Mouse (Mus musculus) frontal cortex, postnatal 10 days (tissue): ENCODE data around the gene Trpd52l3.
"Not testable (repeated sequence)": the region's sequence is repeated elsewhere in the genome, so short reads cannot be mapped to it uniquely, and the experiment has no call there.

Experiments
- DNase-seq, 2 experiments: peaks; one replicate each; pipeline ENCODE4 v3.0.0; 2022; ENCODE audit warnings: low spot score in 2 of 2, mixed read lengths in 1 of 2

Gene Trpd52l3

DNA sequence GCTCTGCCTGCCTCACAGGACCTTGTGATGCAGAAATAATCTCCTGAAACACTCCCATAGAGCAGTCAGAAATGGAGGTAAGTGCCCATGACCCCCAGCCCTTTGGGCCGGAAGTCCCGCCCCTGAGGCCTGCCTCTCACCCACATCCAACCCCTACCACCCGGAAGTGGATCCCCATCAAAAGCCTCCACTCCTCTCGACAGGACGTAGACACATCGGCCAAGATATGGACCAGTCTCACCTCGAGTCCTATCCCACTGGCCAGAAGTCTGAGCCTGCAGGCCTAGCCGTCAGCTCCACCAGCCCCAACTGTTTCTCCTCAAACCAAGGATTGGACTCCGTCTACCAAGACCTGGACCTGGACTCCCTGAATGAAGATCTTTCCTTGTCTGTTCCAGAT lies at the start of gene Trpd52l3:
Trpd52l3 (plus strand) TSS at position 170 of the 400 bp plus-strand sequence.
- DNase-seq = no peak

DNA sequence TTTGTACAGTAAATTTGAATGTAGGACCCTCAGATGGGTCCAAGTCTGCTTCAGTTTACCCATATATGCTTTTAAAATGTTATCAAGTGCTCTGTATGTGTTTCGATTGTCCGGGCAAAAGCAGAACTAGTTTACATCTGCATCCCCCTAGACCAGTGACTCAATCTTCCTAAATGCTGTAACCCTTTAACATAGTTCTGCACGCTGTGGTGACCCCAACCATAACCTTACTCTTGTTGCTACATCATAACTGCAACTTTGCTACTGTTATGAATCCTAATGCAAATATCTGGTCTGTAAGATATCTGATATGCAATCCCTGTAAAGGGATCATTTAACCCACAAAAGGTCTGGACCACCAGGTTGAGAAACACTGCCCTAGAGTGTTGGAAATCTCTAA lies 49.8 kb upstream of the Trpd52l3 start:
- no peak for DNase-seq

DNA sequence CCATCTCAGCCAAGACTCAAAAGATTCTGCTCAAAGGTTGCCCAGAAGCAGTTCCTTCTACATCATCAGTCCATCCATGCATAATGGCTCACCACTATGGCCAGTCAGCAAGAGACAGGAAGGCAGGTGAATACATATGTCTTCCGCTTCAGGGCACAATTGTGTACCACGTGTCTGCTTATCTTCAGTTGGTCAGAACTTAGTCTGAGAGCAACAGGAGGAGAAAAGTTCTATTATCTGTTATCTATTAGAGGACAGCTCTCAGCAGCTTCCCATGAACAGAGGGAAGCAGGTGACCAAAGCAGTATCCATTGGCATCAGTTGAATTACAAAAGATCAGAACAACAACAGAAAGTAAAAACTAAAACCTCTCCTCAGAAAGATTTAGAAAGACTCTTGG lies 48.1 kb upstream of the Trpd52l3 start:
- no peak for DNase-seq

- DNase-seq = no peak
Measured at GRCm38 (mm10) chr19:29960906-29961305, 42.7 kb upstream of the Trpd52l3 start.

GRCm38 (mm10) chr19:29961842-29962241 lies 41.7 kb upstream of the Trpd52l3 start:
- no peak for DNase-seq

GRCm38 (mm10) chr19:29963598-29964092 lies 39.9 kb upstream of the Trpd52l3 start:
- no peak for DNase-seq

DNA sequence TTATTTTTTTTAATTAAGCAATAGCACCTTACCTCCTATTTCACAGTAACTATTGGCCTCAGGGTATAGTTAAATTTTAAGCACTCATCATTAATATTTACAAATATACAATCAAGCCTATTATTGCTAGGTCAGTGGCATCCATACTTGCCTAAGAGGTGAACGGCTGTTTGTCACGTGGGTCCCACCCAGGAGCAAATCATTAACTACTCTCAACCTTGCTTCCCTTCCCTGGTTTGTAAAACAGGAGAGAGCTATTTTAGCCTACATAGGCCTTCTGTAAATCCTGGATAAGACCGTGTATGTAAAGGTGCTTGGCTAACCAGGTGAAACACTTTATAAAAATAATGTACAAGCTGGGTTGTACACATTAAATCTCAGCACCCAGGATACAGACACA lies 35.6 kb upstream of the Trpd52l3 start:
- no peak for DNase-seq

- DNase-seq = no peak
Measured at GRCm38 (mm10) chr19:29973396-29973795, 30.2 kb upstream of the Trpd52l3 start.

DNA sequence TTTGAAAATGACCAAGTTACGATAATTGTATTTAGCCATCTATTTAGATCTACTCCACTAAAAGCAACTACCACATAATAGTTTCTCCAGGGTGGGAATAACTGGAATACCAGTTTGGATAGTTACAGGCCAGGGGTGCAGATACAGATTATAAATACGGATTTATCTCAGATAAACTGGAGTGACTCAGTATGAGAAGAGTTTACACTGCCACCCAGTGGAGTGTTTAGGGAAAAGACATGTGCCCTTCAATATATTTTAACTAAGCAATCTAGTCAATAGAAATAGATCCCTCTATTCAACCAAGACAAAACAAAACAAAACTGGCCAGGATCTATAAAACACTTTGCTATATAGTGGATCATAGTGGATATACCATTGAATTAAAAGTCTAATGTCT lies 24.7 kb upstream of the Trpd52l3 start:
- no peak for DNase-seq

DNA sequence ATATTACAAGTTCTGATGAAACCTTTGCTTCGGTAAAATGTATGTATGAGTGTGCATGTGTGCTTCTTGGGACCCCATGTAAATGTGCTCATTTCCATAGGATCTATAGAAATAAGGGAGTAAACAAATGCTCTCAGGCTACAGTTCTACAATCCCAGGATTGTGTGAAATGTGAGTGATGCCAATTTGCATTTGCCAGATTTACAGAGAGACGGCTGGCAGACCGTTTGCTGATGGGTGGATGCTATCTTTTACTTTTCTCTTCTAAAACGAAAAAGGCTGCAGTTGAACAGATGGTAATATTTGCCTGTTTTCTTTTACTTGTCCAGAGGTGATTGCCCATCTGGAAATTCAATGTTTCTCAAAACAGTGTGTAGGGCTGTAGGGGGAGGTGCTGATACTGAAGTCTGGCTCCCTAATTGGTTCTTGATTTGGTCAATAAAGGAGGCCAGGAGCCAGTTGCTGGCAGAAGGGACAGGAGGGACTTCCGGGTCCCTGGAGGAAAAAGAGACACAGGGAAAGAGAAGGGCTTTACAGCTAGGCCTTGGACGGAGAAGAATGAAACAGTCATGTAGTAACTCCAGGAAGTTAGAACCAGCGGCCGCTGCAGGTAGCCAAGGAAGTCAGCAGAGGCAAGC lies 24.0 kb upstream of the Trpd52l3 start:
- DNase-seq = no peak

GRCm38 (mm10) chr19:29984208-29985005 lies 19.2 kb upstream of the Trpd52l3 start:
- DNase-seq = no peak

- DNase-seq = no peak
Measured at GRCm38 (mm10) chr19:29986464-29987091, 17.0 kb upstream of the Trpd52l3 start.

DNA sequence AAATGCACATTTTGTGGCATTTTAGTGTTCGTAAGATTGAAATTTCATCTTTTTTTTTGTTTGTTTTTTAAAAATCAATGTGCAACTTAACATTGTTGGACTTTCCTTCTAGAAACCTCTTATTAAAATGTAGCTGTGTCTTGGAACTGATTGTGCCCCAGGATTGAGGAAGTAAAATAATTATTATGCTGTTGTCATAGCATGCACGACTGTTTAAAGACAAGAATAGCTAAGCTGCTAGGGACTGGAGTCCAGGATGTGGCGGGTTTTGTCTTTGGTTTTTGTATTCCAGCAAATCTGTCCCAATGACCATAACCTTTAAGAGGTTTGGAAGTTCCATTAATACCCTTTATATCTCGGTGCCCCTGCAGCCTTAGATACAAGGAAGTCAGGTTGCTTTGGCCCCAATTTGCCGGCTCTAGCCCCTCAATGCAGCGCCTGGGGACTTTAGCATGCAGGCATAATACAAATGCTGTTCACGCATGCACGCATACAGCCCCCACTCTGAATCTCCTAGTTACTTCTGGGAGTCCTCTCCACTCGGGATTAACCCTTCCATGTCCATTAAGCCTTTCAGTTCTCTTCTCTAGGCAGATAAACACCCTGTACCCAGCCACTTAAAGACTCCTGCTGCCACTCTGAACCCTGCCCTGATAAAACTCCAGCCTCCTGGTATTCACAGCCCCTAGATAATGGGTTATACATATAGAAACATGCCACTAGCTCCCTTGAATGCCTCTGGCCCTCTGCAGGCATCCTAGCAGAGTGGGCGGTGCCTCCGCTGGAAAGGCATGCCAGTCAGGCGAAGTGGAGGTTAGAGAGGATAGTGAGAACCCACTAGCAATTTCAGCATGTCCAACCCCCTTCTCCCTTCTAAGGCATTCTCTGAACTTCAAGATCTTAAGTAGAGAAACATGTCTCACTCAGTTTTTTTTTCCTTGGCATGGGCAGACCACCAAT lies 2.9 kb upstream of the Trpd52l3 start:
- DNase-seq = no peak

DNA sequence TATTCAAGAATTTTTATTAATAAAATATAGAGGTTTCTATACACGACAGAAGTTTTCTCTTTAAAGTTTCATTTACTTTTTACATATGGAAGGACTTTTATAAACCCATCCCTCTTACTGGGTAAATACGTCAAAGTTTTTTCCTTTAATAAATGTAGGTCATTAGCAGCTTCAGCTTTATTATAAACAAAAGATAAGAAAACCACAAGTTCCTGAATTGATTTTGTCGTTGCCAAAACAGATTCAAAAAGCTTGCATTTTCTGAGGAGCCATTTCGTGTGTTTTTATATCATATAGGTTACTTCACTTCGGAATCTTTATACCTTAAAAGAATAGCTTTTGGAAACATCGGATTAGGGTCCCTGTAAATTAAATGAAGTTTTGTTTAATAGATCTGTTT lies 2.0 kb upstream of the Trpd52l3 start:
- DNase-seq = no peak

GRCm38 (mm10) chr19:30006371-30006770 lies 2.8 kb downstream of the Trpd52l3 start:
- no peak for DNase-seq

DNA sequence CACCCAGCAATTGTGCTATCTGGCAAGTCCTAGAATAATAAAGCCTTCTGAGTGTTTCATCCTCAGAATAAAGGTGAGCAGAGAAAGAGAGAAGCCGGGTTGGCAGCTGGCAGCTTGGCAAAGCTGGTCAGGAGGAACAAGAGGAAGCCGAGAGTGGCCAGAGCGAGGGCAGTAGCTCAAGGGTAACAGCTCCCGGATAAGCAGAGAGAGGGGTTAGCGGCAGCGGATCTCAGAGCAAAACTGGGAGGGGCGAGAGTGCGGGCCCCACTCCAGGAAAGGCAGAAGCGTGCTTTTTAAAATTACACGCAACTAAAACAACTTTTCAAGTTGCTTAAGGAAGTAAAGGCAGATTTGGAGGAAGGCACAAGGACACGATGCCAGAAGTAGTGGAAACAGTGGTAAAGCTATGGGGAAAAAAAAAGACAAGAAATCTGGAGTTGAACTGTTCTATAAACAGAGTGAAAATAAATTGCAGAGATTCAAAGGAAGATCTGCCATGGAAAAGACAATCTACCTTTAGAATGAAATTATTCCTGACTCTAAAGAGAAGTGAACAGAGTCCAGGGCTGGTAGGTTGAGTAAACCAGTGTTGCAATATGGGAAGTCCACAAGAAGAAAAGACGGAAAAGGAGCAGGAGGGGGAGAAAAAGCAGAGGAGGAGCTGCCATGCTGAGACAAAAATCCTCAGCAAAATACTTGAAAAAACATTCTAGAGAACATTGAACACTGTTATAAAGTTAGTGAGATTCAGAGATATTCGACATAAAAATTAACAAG lies 7.1 kb downstream of the Trpd52l3 start:
- no peak for DNase-seq

DNA sequence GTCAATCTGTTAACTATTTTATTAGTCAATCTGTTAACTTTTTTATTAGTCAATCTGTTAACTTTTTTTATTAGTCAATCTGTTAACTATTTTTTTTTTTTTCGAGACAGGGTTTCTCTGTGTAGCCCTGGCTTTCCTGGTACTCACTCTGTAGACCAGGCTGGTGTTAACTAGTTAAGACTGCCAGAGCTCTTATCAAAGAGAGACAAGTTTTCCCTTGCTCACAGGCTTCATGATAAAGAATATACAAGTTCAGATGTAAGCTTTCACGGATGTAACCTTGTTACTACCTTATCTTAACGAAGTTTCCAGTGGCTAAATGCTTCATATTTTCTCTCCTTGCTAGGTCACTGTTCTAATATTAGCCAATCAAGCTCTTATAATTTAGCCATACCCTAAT lies 10.7 kb downstream of the Trpd52l3 start:
- DNase-seq = no peak

DNA sequence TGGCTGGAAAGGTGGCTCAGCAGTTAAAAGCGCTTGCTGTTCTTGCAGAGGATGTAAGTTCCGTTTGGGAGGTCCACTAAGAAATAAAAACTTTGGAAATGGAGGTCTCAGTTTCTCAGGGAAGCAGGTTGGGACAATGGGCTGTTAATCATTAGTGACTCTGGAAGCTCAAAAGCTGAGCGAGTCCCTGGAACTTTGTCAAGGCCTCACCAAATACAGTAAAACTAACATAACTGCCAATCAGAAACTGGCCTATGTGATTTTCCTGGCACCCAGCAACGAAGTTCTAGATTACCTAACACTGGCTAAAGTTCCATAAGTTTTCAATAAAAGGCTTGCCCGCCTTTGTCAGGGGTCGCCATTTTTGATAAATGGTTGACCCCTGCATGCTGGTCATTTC lies 12.6 kb downstream of the Trpd52l3 start:
- DNase-seq = no peak

DNA sequence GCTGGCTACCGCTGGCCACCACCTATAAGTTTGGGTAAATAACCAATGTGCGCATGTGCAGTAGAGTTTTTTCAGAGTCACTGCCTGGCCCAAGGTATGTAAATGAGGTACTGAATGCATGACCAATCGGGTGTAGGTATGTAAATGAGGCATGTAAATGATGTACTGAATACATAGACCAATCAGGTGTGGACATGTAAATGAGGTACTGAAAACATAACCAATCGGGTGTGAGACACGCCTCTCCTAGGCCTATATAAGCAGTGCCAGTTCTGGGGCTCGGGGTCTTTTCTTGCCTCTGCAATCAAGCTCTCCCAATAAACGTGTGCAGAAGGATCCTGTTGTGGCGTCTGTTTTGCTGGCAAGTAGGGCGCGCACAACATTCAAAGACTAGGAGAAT lies 19.8 kb downstream of the Trpd52l3 start:
- not testable (repeated sequence) for DNase-seq

DNA sequence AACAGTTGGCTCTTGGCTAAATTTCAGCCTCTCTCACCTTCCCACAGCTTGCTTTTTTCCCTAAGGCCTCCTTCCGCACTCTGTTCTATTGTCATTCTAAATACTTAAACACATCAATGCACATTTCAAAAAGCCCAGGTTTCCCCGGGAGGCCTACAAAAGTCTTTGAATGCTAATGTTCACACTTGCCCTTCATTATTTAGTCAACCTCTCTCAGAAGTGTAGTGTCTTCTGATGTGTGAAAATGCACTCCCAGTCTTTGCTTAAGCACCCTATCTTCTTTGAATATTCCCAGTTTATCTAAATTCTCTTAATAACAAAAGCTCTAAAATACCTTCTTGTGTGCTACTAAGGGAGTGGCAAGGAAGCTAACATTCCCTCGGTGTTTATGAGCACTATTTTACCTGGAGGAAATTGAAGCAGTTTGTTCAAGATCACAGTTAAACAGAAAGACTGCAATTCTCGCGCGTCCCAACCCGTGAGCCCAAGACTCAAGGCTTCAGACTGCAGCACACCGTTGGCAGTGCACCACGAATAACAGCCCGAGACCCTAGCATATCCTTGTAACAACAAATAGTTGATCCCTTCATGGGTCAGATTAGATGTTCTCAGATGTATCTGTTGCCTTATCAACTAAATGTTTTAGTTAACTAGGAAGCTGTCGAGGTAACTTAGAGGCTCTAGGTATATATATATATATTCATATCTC lies 25.6 kb downstream of the Trpd52l3 start:
- DNase-seq = no peak
